Mouse (Mus musculus): Measurements from ENCODE around the gene Sgcg.

Gene Sgcg

GRCm38 (mm10) chr14:61258352-61258751, at the start of gene Sgcg:
TSS of gene Sgcg (minus strand) at chr14:61258490.
- no peak for DNase-seq

- no peak for DNase-seq
Measured at GRCm38 (mm10) chr14:61303969-61304609, 45.8 kb upstream of the Sgcg start.

- DNase-seq = no peak
Measured at GRCm38 (mm10) chr14:61302428-61302827, 44.1 kb upstream of the Sgcg start.

GRCm38 (mm10) chr14:61301323-61301722, 43.0 kb upstream of the Sgcg start:
- no peak for DNase-seq

GRCm38 (mm10) chr14:61299810-61300209, 41.5 kb upstream of the Sgcg start:
- DNase-seq = no peak

GRCm38 (mm10) chr14:61294738-61295079, 36.4 kb upstream of the Sgcg start:
- DNase-seq = peak; percentile 72

GRCm38 (mm10) chr14:61293884-61294737, 35.8 kb upstream of the Sgcg start:
- peak; percentile 80 for DNase-seq

- no peak for DNase-seq
Measured at GRCm38 (mm10) chr14:61290664-61291063, 32.4 kb upstream of the Sgcg start.

- DNase-seq = peak; percentile 23
Measured at GRCm38 (mm10) chr14:61288606-61289286, 30.5 kb upstream of the Sgcg start.

- DNase-seq = no peak
Measured at GRCm38 (mm10) chr14:61278676-61279300, 20.5 kb upstream of the Sgcg start.

GRCm38 (mm10) chr14:61277285-61277684, 19.0 kb upstream of the Sgcg start:
- DNase-seq = peak; percentile 82

- no peak for DNase-seq
Measured at GRCm38 (mm10) chr14:61274414-61275198, 16.3 kb upstream of the Sgcg start.

GRCm38 (mm10) chr14:61267908-61268475, 9.7 kb upstream of the Sgcg start:
- DNase-seq = no peak

GRCm38 (mm10) chr14:61259084-61259483, 794 bp upstream of the Sgcg start:
- no peak for DNase-seq

GRCm38 (mm10) chr14:61252596-61253388, 5.5 kb downstream of the Sgcg start:
- DNase-seq = no peak

GRCm38 (mm10) chr14:61246444-61246843, 11.8 kb downstream of the Sgcg start:
- no peak for DNase-seq

GRCm38 (mm10) chr14:61242611-61243010, 15.7 kb downstream of the Sgcg start:
- peak; percentile 63 for DNase-seq

GRCm38 (mm10) chr14:61238751-61239150, 19.5 kb downstream of the Sgcg start:
- DNase-seq = no peak

- no peak for DNase-seq
Measured at GRCm38 (mm10) chr14:61237101-61237654, 21.1 kb downstream of the Sgcg start.

- no peak for DNase-seq
Measured at GRCm38 (mm10) chr14:61235846-61236474, 22.3 kb downstream of the Sgcg start.

Data from thymus, postnatal 4 days (tissue).